Mouse (Mus musculus) E14TG2a.4 (cell line): ENCODE measurements at regions not wholly inside any gene's neighbourhood (a gene's known extent, or its start where the extent isn't known, plus 50 kb on each side); places are given as distances from the start of the nearest gene placed in this dataset.

Source experiments
- CTCF ChIP-seq: conservative IDR thresholded peaks from 2 replicates; pipeline ENCODE4 v1.5.1; 2014; ENCODE audit warnings: low read length
- POU5F1 ChIP-seq: IDR thresholded peaks from 2 replicates; pipeline ENCODE4 v1.6.1; 2014; ENCODE audit warnings: low read length, borderline replicate concordance

GRCm38 (mm10) chr10:9252120-9252940, 366.5 kb upstream of the Sash1 start:
- TF ChIP-seq CTCF (no peak), POU5F1 (no peak)
